Mouse (Mus musculus): ENCODE results near the gene Eif2ak3.
A peak's percentile ranks its signal among the peaks of the same experiment; 100 is the strongest.
"Not testable (repeated sequence)": the region's sequence is repeated elsewhere in the genome, so short reads cannot be mapped to it uniquely, and the experiment has no call there.

Eif2ak3 gene

DNA sequence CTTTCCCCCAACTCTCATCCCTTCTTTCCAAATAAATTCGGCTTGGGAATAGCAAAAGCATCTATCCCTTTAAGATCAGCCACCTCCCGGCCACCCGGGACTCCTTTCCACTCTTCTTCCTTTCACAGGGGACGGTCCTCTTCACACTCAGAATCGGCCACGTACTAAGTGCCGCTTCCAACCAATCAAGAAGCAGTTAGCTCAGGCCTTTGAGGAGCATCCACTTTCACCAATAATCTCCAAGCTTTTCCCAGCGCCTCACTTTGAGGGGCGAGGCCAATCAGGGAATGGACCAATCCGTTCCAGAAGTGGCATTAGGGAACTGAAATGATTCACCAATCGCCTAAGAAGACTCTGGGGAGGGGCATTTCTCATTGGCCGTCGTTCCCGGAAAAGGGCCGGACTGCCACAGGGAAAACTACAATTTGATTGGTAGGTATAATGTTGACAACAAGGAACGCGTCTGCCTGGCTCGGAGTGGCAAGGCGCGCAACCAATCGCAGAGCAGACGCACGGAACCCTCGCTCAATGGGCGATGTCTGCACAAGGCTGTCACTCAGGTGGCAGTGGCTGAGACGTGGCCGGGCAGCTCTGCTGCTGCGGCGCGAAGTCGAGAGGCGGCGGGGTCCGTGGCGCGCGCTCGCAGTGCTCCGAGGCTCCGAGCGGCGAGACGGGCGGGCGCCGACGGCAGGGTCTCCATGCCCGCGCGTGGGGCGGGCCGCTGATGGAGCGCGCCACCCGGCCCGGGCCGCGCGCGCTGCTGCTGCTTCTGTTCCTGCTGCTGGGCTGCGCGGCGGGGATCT is at the start of gene Eif2ak3:
TSS of gene Eif2ak3 (plus strand) at position 514 of the 803 bp plus-strand sequence.
- peak; percentile 99 for DNase-seq (ENCODE audit: low read depth, low spot score)

DNA sequence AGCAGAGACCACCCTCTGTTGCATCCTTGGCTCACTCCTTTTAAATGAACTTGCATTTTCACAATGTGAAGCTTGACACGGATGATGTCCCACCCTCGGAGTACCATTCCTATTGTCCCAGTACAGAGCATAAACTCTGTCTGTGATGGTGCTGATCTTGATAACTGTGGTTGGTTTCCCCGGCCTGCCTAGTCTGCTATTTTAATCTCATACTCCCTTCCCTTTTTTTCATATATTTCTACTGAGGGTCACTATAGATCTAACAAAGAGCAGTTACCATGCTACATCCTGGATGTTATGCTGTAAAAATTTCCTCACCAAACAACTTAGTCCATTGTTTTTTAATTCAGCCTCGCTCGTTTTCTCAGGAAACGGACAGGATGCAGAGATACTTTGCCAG is 47.4 kb upstream of the Eif2ak3 start:
- no peak for DNase-seq (ENCODE audit: low read depth, low spot score)

DNA sequence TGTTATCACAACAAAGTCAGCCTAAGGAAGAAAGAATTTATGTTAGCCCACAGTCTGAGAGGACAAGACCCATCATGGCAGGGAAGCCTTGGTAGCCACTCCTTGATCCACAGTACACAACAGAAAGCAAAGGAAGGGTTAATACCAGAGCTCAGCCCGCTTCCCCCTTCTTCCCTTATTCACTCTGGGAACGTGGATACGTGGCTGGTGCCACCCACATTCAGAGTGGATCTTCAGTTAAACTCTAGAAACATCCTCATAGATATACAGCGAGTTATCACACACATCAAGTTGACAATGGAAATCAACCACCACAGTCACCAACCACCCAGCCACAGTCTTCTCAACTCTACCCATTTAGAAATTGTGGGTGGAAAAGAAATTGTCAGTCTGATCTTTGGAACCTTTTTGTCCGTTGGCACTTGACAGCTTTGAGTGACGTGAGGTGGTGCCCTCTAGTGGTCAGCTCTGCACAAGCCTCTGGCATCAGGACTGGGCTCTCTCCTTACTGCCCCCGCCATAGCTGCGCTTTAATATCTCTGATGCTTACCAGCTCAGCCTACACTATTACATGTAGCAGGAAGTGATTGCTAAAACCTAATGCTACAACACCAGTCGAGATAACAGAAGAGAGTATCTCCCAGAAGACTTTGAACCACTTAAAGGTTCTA is 46.6 kb upstream of the Eif2ak3 start:
- peak; percentile 48 for DNase-seq (ENCODE audit: low read depth, low spot score)

DNA sequence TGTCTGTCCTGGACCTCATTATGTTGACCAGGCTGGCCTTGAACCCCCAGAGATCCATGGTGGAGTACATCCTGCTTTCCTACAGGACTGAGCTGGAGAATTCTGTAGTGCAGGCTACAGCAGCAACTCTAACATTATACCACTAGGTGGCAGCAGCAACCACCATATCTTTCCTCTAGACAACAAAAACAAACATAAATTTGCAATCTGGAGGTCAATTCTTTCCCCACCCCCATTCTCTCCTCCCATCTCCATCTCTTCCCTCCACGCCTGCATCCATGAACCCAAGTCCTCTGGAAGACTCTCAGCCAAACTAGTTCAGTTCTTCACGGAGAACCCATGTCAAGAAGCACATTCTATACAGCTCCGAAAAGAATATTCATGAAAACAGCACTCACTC is 39.7 kb upstream of the Eif2ak3 start:
- peak; percentile 73 for DNase-seq (ENCODE audit: low read depth, low spot score)

DNA sequence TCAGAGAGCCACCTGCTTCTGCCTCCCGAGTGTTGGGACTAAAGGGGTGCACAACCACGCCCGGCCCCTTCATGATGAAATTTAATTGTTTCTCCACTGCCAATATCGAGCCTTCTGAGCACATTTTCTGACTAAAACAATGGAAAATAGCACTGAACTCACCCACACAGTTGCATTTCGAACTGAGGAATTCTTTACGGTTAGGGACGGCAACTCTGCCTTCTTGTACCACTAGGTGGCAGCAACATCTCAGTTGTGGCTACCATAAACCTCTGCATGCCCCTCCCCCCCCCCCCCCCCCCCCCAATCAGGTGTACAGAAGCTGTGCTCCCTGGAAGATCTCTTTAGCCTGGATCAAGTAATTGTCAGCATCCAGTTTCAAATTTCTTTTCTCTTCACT is 39.0 kb upstream of the Eif2ak3 start:
- DNase-seq (ENCODE audit: low read depth, low spot score) = peak; percentile 72

DNA sequence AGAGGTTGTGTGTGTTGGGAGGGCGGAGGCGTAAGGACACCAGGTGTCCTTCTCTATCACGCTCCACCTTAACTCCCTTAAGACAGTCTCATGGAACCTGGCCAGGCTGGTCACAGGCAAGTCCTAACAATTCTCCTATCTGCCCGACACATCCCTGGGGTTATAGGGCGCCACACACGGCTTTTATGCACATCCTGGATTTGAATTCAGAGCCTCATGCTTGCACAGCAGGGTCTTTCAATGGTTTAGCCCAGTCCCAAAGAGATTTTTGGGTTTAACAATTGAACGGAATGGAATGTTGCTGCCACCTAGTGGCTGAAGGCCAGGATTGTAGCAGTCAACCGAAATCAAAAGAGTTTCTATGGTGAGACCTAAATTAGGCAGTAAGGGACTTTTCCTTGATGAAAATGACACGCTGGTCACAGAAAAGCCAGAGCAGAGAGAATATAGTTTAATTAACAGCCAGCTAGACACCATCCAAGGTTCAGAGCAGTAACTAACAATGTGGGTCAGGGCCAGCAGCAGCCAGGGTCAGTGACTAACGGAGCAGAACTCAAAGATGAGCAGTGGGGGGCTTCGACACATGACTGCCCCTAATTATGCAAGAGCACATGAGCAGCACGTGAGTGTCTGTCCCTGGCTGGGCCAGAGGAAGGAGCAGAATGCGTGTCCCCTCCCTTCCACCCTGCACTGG is 38.3 kb upstream of the Eif2ak3 start:
- DNase-seq (ENCODE audit: low read depth, low spot score) = peak; percentile 85

DNA sequence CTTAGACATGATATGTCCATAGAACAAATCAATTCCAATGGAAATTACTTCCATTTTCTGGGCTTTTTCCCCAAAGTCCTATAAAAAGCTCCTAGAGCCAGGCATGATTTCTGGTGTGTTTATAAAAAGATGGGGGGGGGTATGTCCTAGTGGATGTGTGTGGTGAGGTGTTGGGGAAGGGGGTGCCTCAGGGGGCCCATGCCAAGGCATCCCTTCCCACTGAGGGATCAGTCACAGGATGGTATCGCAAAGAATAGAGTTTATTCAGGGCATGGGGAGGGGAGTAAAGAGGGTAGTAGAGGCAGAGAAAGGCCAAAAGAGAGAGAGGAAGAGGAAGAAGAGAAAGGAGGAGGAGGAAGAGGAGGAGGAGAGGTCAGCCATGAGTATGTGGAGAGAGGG is 37.8 kb upstream of the Eif2ak3 start:
- no peak for DNase-seq (ENCODE audit: low read depth, low spot score)

DNA sequence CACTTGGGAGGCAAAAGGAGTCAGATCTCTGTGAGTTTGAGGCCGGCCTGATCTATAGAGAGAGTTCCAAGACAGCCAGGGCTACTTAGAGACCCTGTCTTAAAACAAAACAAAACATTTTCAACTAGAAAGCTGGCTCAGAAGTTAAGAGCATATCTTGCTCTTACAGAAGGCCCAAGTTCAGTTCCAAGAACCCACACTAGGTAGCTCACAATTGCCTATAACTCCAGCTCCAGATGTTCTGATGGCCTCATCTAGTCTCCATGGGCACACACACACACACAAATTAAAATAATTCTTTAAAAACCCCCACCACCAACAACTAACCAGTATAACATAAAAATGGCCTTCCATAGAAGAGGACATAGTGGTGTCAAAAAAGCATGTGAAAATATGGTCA is 33.8 kb upstream of the Eif2ak3 start:
- no peak for DNase-seq (ENCODE audit: low read depth, low spot score)

DNA sequence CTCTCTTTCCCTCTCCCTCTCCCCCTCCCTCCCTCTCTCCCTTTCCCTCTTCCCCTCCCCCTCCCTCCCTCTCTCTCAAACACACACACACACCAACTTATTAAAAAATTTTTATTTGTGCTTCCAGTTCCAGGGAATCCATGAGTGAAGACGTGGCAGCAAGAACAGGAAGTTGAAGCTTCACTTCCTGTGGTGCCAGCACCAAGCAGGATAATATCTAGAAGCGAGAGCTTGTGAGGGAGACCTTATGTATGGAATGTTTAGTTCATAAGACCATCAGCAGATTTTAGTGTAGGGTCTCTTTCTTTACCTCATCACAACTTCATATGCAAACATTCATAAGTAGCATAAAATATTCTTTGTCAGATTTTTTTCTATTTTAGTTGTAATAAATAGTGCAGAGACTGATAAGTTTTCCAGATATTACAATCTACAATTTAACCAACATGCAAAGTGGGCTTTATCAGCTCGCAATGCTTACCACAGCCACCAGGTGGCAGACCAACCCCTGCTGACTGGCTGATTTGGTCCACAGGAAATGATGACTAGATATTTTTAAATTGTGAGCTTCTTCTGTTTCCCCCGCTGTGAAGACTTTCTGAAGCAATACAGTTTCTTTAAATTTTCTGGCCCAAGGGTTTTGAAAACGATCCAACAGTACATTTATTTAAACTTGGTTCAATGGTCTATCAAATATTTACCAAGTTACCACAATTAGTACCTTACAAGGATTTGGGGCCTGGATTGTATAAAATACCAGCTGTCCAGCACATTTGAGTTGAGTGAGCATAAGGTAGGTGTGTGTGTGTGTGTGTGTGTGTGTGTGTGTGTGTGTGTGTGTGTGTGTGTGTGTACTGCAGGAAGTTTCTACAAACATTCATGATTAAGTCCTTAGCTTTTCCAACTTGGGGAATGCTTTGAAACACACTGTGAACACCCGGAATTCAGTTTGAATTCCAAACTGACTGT is 32.5 kb upstream of the Eif2ak3 start:
- peak; percentile 70 for DNase-seq (ENCODE audit: low read depth, low spot score)

DNA sequence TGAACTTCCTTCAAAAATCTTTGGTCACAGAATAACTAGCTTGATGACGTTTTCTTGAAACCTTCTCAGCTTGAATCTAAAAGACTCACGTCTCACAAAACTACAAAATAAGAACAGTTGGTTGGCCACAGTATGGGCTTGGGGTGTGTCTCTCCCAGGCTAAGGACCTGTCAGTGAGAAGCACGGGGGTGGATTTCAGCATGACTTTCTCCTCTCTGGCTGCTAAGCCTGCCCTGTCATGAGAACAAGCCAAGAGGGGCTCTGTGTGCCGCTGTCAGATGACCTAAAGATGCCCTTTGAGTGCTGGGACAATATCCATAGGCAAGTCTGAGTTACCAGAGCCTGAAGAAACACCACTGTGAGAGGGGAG is 31.8 kb upstream of the Eif2ak3 start:
- no peak for DNase-seq (ENCODE audit: low read depth, low spot score)

DNA sequence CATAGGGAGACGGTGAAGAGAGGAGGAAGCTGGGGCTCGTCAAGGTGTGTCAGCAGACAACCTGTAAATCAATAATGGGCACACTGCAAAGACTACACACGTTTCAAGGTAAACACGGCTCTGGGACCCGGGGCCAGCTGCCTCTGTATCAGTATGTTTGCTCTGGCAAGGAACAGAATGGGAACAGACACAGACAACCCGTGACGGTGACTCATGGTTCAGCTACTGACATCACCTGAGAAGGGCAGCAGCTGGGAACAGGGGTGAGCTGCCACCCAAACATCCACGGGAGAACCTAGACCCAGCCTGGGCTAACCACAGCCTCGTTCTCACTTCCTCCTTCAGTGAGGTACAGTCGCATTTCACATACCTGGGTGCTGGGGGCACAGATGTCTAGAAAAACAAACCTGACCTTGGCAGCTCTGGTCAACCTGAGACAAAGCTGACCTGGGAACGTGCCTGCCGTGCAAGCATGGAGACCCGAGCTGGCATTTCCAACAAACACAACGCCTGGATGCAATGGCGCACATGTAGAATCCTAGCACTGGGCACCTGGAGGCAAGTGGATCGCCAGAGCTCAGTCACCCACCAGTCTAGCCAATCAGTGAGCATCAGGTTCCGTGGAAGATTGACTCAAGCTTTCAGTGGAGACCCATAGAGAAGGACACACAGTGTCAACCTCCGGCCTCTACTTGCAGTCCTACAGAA is 30.2 kb upstream of the Eif2ak3 start:
- no peak for DNase-seq (ENCODE audit: low read depth, low spot score)

DNA sequence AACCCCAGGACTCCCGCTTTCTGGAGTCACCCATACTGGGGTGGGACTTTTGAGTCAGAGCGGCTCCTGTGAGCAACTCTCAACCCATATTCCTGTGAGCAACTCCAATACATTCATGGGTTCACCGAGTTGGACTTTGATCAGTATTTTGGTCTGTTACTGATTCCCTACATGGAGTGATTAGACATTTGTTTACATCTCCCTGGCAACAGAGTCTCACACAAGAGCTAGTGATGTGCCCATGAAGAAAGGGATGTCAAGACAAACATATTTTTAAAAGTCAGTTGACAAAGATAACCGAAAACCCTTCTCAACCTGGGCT is 29.7 kb upstream of the Eif2ak3 start:
- DNase-seq (ENCODE audit: low read depth, low spot score) = no peak

DNA sequence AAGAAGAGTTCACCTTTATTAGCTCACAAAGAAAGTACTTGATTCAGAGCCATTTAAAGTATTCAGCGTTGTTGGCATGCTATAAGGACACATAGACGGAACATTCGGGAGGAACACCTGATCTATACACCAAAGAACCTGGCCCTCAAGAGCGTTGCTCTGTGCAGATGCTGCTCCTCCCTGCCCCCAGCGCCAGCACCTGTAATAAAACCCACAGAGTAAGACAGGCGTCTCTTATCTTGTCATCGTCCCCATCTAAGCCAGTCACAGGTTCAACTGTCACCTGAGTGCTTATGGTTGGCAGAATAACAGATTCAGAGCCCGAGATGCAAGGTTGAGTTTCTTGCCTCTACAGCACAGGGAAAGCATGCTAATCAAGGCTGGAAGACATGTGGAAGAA is 28.8 kb upstream of the Eif2ak3 start:
- no peak for DNase-seq (ENCODE audit: low read depth, low spot score)

DNA sequence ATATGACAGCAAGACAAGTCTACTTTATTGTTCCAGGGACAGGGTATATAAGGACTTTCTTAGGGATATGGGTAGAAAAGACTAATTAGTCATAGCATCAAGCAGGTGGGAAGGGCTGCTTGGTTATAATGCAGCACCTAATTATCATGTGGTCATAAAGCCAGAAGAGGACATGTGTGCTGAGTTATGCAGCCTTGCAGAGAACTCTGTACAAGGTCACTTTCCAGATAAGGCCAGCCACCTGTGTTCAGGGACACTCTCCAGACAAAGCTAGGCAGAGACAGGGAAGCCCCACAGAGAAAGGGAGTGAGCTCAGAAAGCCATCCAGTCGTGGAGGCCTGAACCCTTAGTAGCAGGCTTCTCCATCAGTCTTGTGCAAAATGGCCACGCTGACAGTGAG is 22.7 kb upstream of the Eif2ak3 start:
- no peak for DNase-seq (ENCODE audit: low read depth, low spot score)

DNA sequence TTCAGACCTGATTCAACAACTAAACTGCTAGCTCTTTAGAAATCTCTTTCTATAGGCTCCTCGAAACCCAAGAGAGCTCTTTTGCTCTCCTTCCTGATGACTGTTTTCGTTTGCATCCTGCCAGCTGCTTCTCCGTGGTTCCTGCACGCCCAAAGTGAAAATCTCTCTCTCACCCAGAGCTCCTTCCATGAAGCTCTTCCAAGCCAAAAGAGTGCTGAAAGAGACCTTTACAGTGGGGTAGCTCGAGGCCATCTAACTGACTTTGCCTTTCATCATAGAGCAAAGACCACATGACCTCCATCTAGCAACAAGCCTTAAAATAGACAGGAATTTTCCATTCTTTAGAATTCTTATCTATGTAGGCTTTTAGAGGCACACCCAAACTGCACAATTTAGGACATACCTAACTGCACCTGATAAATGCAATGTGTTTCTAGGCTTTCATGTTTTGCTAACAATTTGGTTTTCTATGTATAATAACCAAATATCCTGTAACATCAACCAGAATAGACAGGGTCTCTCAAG is 21.9 kb upstream of the Eif2ak3 start:
- DNase-seq (ENCODE audit: low read depth, low spot score) = no peak

DNA sequence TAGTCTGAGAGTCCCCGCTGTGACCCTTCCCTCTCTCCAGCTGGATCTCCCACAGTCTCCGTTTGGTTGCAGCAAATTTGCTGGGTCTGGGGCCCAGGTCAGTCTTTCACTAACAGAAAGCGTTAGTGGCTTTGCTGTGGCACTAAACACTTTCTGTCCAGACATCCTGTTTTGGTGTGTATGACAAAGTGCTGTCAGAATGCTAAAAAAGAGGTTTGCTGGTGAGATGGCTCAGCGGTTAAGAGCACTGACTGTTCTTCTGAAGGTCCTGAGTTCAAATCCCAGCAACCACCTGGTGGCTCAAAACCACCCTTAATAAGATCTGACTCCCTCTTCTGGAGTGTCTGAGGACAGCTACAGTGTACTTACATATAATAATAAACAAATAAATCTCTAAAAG is 21.0 kb upstream of the Eif2ak3 start:
- DNase-seq (ENCODE audit: low read depth, low spot score) = not testable (repeated sequence)

DNA sequence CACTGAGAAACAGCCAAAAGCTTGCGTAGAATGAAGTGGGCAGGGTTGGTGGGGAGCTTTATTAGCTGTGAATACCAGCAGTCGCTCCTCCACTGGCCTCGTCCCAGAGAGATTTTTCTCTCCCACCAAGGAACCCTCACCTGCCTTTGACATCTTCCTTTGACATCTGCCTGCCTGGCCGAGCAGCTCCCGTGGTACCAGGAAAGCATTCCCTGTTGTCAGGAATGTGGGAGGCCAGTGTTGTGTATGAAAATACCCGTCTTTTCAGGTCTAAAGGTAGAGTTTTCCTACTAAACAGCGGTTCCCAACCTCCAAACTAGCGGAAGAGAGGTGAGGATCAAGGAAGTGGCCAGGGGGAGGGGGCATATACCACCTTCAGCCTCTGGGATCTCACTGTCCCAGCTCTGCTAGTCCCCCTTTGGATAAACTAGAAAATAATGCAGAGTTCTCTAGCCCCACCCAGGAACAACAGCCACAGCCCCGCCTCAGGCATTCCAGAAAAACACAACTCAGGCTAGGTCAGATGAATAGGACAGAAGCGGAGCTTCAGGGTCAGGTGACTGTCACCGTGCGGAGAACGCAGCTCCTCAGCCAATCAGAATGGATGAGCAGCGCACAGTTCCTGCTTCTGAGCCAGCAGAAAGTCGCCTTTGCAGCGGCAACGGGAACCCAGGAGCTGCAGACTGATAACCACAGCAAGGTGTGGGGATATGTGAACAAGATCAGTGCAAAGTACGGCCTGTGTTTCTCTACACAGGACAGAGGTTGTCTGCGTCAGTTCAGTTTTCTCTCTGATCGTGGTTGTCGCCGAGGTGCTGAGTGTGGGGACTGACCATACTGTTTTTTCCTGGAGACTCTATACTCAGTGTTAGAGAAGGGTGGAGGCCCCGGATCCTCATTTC is 20.0 kb upstream of the Eif2ak3 start:
- DNase-seq (ENCODE audit: low read depth, low spot score) = peak; percentile 76

DNA sequence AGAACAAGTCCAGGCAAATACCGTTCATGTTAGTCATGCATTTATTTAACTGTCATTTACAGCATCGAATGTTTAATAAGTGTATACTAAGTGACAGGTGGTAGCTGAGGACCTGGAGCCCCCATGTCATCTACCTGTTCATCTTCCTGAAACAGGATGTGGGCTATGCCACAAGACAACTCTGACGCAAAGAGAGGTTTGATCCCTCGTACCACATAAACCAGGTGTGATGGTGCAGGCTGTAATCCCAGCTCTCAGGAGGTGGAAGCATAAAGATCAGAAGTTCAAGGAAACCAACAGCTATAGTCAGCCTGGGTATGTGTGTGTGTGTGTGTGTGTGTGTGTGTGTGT is 19.4 kb upstream of the Eif2ak3 start:
- DNase-seq (ENCODE audit: low read depth, low spot score) = no peak

DNA sequence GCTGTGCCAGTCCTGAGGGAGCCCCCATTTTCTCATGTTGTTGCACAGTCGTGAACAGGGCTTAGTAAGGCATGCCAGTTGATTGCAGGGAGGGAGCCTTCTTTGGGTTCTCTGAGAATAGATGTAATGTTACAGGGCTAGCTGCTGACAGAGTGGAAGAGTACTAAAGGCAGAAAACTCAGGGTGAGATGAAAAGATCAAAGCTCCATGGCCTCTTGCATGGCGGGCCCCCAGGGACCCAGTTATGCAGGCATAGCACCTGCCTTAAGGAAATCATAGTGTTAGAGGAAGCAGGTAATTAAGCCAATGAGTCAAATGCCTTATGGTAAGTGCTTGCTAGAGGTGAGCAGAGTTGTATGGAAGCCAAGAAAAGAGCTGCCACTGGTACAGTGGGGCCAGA is 14.9 kb upstream of the Eif2ak3 start:
- no peak for DNase-seq (ENCODE audit: low read depth, low spot score)

DNA sequence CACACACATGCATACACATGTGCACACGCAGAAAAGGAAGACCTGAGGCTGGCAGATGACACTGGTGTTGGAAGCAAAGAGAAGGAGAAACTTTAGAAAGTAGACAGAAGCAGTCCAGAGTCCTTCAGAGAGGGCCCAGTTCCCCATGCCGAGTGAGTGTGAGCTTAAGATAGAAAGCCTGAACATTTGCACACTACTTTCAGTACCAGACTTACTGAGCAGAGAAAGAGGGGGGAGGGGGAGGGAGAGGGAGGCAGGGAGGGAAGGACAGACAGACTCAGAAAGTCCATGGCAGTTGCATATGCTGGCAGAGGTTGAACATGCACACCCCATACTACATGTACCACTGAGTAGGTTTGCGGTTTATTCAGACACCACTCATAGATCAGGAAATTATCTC is 13.8 kb upstream of the Eif2ak3 start:
- DNase-seq (ENCODE audit: low read depth, low spot score) = no peak

Data from mesoderm, embryonic 11.5 days (tissue).